Mouse (Mus musculus): ENCODE results near the gene Alg9. TPM values are rescaled to one million over a fixed set of nuclear protein-coding genes. Genes with fewer than 3 reads are reported as not detected.

Alg9 gene
- polyA plus RNA-seq, 1 experiment: 9.7 TPM

DNA sequence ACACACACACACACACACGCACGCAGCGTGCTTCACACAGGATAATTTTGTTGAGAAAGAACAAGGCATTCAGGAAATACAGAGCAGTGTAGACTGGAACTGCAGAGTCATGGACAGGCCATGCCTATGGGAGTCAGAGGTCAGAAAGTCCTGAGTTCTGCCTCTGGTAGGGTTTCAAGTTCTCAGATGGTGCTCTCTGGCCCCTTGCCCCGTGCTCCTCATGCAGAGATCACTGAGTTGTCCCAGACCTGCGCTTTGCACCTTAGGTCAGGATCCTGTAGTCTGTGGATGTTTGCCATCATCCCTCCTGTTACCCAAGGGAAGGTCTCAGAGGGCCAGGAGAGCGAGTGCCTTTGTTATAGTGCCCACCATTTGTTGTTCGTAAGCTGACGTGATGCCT, 22.0 kb downstream of the Alg9 start:
- WGBS: 96% methylated on average over 8 of the region's 8 CpGs
- TF ChIP-seq CTCF (IDR thresholded peaks at IDR 0.05; ENCODE audit: control insufficient read depth, insufficient read depth, low read length) (no peak), POLR2A (IDR thresholded peaks at IDR 0.05; ENCODE audit: borderline replicate concordance, control insufficient read depth, low read depth, low read length) (no peak)

DNA sequence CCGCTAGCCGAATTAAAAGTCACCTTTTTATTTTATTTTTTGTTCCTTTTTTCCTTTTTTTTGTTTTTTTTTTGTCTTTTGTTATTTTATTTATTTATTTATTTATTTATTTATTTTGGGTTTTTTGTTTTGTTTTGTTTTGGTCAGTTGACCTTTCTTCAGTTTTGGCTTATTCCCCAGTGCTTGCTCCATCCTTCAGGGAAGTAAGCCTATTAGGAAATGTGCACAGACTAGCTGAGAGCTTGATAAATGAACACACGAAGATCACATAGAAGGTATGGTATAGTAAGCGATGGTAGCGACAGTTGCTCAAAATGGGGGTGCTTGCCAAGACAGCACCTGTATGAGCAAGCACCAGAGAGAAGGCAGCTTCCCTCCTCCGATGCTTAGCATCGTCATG, 22.8 kb downstream of the Alg9 start:
- H3K4me3 ChIP-seq (replicated peaks; ENCODE audit: control insufficient read depth, low read depth, low read length): no peak overlapping the region
- no peaks in the 10 kb centered on the region; the same call in 1 of the 2 replicates for H3K4me1 ChIP-seq (ENCODE audit: control insufficient read depth, insufficient read depth, low read length)
- WGBS: 88% methylated on average over 7 of the region's 7 CpGs
- H3K27ac ChIP-seq (ENCODE audit: control insufficient read depth, insufficient read depth, low read depth, low read length, poor library complexity): no peak overlapping the region
- TF ChIP-seq CTCF (IDR thresholded peaks at IDR 0.05; ENCODE audit: control insufficient read depth, insufficient read depth, low read length) (no peak), POLR2A (IDR thresholded peaks at IDR 0.05; ENCODE audit: borderline replicate concordance, control insufficient read depth, low read depth, low read length) (no peak)

More for the DNA sequence above, 22.0 kb downstream of the Alg9 start:
- H3K4me3 ChIP-seq (replicated peaks; ENCODE audit: control insufficient read depth, low read depth, low read length): no peak overlapping the region
- no peak overlapping the region for H3K27ac ChIP-seq (ENCODE audit: control insufficient read depth, insufficient read depth, low read depth, low read length, poor library complexity)
- H3K4me1 ChIP-seq (ENCODE audit: control insufficient read depth, insufficient read depth, low read length): no peaks in the 10 kb centered on the region; the same call in 1 of the 2 replicates

GRCm38 (mm10) chr9:50798368-50798767, 23.5 kb downstream of the Alg9 start:
- peaks cover 2% of the 10 kb centered on the region; the same call in 1 of the 2 replicates for H3K4me1 ChIP-seq (ENCODE audit: control insufficient read depth, insufficient read depth, low read length)
- TF ChIP-seq POLR2A (IDR thresholded peaks at IDR 0.05; ENCODE audit: borderline replicate concordance, control insufficient read depth, low read depth, low read length) (no peak), CTCF (IDR thresholded peaks at IDR 0.05; ENCODE audit: control insufficient read depth, insufficient read depth, low read length) (no peak)
- no peak overlapping the region for H3K27ac ChIP-seq (ENCODE audit: control insufficient read depth, insufficient read depth, low read depth, low read length, poor library complexity)
- no peak overlapping the region for H3K4me3 ChIP-seq (replicated peaks; ENCODE audit: control insufficient read depth, low read depth, low read length)
- WGBS: 50% methylated on average over 5 of the region's 5 CpGs

DNA sequence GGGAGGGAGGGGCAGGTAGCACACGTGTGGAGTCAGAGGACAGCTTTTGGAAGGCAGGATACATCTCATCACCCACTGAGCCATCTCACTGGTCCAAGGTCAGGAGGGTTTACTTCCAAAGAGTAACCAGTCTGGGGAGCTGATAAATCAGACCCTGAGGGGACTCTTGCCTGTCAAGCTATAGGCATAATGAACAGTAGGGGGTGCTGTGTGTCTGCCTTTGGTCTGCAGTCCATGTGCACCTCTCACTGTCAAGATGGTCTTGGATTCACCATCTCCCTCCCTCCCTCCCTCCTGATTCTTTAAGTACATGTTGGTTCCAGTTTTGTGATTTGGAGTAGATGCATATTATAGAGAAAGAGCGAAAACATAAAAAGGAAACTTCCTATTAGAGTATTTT, 26.2 kb downstream of the Alg9 start:
- TF ChIP-seq POLR2A (IDR thresholded peaks at IDR 0.05; ENCODE audit: borderline replicate concordance, control insufficient read depth, low read depth, low read length): no peak
- peak; percentile 88 for TF ChIP-seq CTCF (IDR thresholded peaks at IDR 0.05; ENCODE audit: control insufficient read depth, insufficient read depth, low read length)
- Histone ChIP-seq H3K4me1 (ENCODE audit: control insufficient read depth, insufficient read depth, low read length) (peaks cover 5% of the 10 kb centered on the region; the same call in 1 of the 2 replicates), H3K4me3 (replicated peaks; ENCODE audit: control insufficient read depth, low read depth, low read length) (no peak overlapping the region), H3K27ac (ENCODE audit: control insufficient read depth, insufficient read depth, low read depth, low read length, poor library complexity) (no peak overlapping the region)
- 80% methylated on average over 2 of the region's 2 CpGs for WGBS

GRCm38 (mm10) chr9:50803055-50803671, 28.3 kb downstream of the Alg9 start:
- no peak overlapping the region for H3K4me3 ChIP-seq (replicated peaks; ENCODE audit: control insufficient read depth, low read depth, low read length)
- 64% methylated on average over 7 of the region's 7 CpGs for WGBS
- H3K4me1 ChIP-seq (ENCODE audit: control insufficient read depth, insufficient read depth, low read length): peaks cover 5% of the 10 kb centered on the region; the same call in 1 of the 2 replicates
- TF ChIP-seq CTCF (IDR thresholded peaks at IDR 0.05; ENCODE audit: control insufficient read depth, insufficient read depth, low read length) (no peak), POLR2A (IDR thresholded peaks at IDR 0.05; ENCODE audit: borderline replicate concordance, control insufficient read depth, low read depth, low read length) (peak; percentile 87; the same call in 1 of the 2 replicates)
- peak overlapping the region; percentile 86 for H3K27ac ChIP-seq (ENCODE audit: control insufficient read depth, insufficient read depth, low read depth, low read length, poor library complexity)

DNA sequence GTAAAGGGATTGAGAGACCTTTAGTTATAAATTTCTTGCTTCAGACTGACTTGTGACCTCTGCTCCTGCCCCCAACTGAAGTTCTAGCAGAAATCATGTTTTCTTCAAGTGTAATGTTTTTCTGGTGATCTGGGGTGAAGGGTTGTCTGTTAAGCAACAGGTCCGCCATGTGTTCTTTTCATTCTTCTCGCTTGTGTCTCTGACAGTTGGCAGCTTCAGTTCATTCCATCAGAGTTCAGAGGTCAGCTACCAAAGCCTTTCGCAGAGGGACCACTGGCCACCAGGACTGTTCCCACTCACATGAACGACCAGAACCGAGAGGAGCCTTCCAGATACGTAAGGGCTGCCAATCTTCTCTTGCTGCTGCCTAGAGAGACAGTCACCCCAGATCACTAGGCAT, 33.7 kb downstream of the Alg9 start:
- H3K4me3 ChIP-seq (replicated peaks; ENCODE audit: control insufficient read depth, low read depth, low read length): no peak overlapping the region
- peaks cover 5% of the 10 kb centered on the region; the same call in 1 of the 2 replicates for H3K4me1 ChIP-seq (ENCODE audit: control insufficient read depth, insufficient read depth, low read length)
- H3K27ac ChIP-seq (ENCODE audit: control insufficient read depth, insufficient read depth, low read depth, low read length, poor library complexity): no peak overlapping the region
- no peak for TF ChIP-seq CTCF (IDR thresholded peaks at IDR 0.05; ENCODE audit: control insufficient read depth, insufficient read depth, low read length)
- no peak for TF ChIP-seq POLR2A (IDR thresholded peaks at IDR 0.05; ENCODE audit: borderline replicate concordance, control insufficient read depth, low read depth, low read length)
- WGBS: 94% methylated on average over 6 of the region's 6 CpGs

GRCm38 (mm10) chr9:50809146-50809545, 34.3 kb downstream of the Alg9 start:
- WGBS: 94% methylated on average over 13 of the region's 13 CpGs
- peaks cover 5% of the 10 kb centered on the region; the same call in 1 of the 2 replicates for H3K4me1 ChIP-seq (ENCODE audit: control insufficient read depth, insufficient read depth, low read length)
- TF ChIP-seq CTCF (IDR thresholded peaks at IDR 0.05; ENCODE audit: control insufficient read depth, insufficient read depth, low read length) (no peak), POLR2A (IDR thresholded peaks at IDR 0.05; ENCODE audit: borderline replicate concordance, control insufficient read depth, low read depth, low read length) (no peak)
- H3K27ac ChIP-seq (ENCODE audit: control insufficient read depth, insufficient read depth, low read depth, low read length, poor library complexity): no peak overlapping the region
- no peak overlapping the region for H3K4me3 ChIP-seq (replicated peaks; ENCODE audit: control insufficient read depth, low read depth, low read length)

- Histone ChIP-seq H3K27ac (ENCODE audit: control insufficient read depth, insufficient read depth, low read depth, low read length, poor library complexity) (peak overlapping the region; percentile 72; the same call in 1 of the 2 replicates), H3K4me3 (replicated peaks; ENCODE audit: control insufficient read depth, low read depth, low read length) (no peak overlapping the region), H3K4me1 (ENCODE audit: control insufficient read depth, insufficient read depth, low read length) (peaks cover 6% of the 10 kb centered on the region; the same call in 1 of the 2 replicates)
- TF ChIP-seq CTCF (IDR thresholded peaks at IDR 0.05; ENCODE audit: control insufficient read depth, insufficient read depth, low read length): no peak
- TF ChIP-seq POLR2A (IDR thresholded peaks at IDR 0.05; ENCODE audit: borderline replicate concordance, control insufficient read depth, low read depth, low read length): no peak
- 58% methylated on average over 7 of the region's 7 CpGs for WGBS
Observed at GRCm38 (mm10) chr9:50811187-50811586, 36.4 kb downstream of the Alg9 start.
